Mouse (Mus musculus) kidney, postnatal 0 days (tissue): ENCODE data around the gene Cep128. TPM values are rescaled to one million over a fixed set of nuclear protein-coding genes. Genes with fewer than 3 reads are reported as not detected.

ENCODE experiments used
- ATAC-seq: fragments of 200-750 bp; cut with Nextera tagmentation; replicated peaks from 2 replicates; pipeline ENCODE4 v1.8.0; 2017; ENCODE audit warnings: low read depth, moderate number of reproducible peaks, moderate TSS enrichment, moderate library complexity; ENCODE audit not compliant: low FRiP score
- DNase-seq: peaks from one replicate; pipeline ENCODE4 v3.0.0-alpha.2; 2016; ENCODE audit warnings: low spot score
- H3K27ac ChIP-seq: fragments of 300-500 bp; sonication (generic); 2 replicates; pipeline ENCODE4 v1.5.1; 2014; ENCODE audit warnings: mild to moderate bottlenecking
- H3K27me3 ChIP-seq: fragments of 300-500 bp; sonication (generic); 2 replicates; pipeline ENCODE4 v1.6.1; 2014; ENCODE audit warnings: low read length, mixed read lengths; ENCODE audit not compliant: insufficient read depth
- H3K36me3 ChIP-seq: fragments of 300-500 bp; sonication (generic); 2 replicates; pipeline ENCODE4 v1.6.1; 2014; ENCODE audit warnings: low read length, mixed read lengths; ENCODE audit not compliant: insufficient read depth
- H3K4me1 ChIP-seq: fragments of 300-500 bp; sonication (generic); replicated peaks from 2 replicates; pipeline ENCODE4 v1.6.1; 2014; ENCODE audit warnings: antibody characterized with exemption, low read length, mixed read lengths; ENCODE audit not compliant: insufficient read depth
- H3K4me2 ChIP-seq: fragments of 300-500 bp; sonication (generic); 2 replicates; pipeline ENCODE4 v1.6.1; 2014; ENCODE audit warnings: mild to moderate bottlenecking, low read length, moderate library complexity, mixed read lengths
- H3K4me3 ChIP-seq: fragments of 300-500 bp; sonication (generic); replicated peaks from 2 replicates; pipeline ENCODE4 v1.5.1; 2014; ENCODE audit warnings: low read depth, low read length
- H3K9ac ChIP-seq: fragments of 300-500 bp; sonication (generic); 2 replicates; pipeline ENCODE4 v1.6.1; 2014; ENCODE audit warnings: low read depth, low read length
- H3K9me3 ChIP-seq: fragments of 300-500 bp; sonication (generic); replicated peaks from 2 replicates; pipeline ENCODE4 v1.6.1; 2016; ENCODE audit warnings: low read length, inconsistent platforms, mixed read lengths
- CTCF ChIP-seq: IDR thresholded peaks from 2 replicates; pipeline ENCODE4 v1.5.1; 2016; ENCODE audit warnings: antibody characterized with exemption, low read depth, mild to moderate bottlenecking, moderate library complexity
- WGBS: fragments of 180-500 bp; shearing (Covaris S2); extraction: QIAGEN DNeasy Blood & Tissue Kit; methylation state at CpG from one replicate; pipeline ENCODE4 v1.1.7; 2014; 5-methylcytosine and 5-hydroxymethylcytosine counted together
- polyA plus RNA-seq: library from polyadenylated mRNA; unstranded; fragments of >200 nt; fragmentation: Nextera tagmentation; extraction: Ambion mirVana; gene quantifications from 2 replicates; pipeline ENCODE4 v1.2.1, GENCODE M21; 2015

Cep128 gene
- polyA plus RNA-seq, 1 experiment from 2014 or later, result 2.9 TPM

- WGBS, result 14% methylated on average over 3 of the region's 3 CpGs
- peak; percentile 13 for DNase-seq
- Histone ChIP-seq H3K4me2 (no peak overlapping the region), H3K27ac (no peak overlapping the region), H3K4me3 (no peak overlapping the region), H3K27me3 (no peaks in the 10 kb centered on the region), H3K9me3 (no peaks in the 10 kb centered on the region), H3K4me1 (no peaks in the 10 kb centered on the region), H3K36me3 (no peaks in the 10 kb centered on the region), H3K9ac (no peak overlapping the region)
- no peak for ATAC-seq
- no peak for TF ChIP-seq CTCF
Observed at GRCm38 (mm10) chr12:91171613-91172012, 212.6 kb downstream of the Cep128 start.

- Histone ChIP-seq H3K9me3 (no peaks in the 10 kb centered on the region), H3K9ac (no peak overlapping the region), H3K4me1 (no peaks in the 10 kb centered on the region), H3K4me2 (no peak overlapping the region), H3K36me3 (no peaks in the 10 kb centered on the region), H3K4me3 (no peak overlapping the region), H3K27ac (no peak overlapping the region), H3K27me3 (no peaks in the 10 kb centered on the region)
- ATAC-seq (no peak), DNase-seq (no peak)
- WGBS, result 90% methylated on average over 6 of the region's 6 CpGs
- no peak for TF ChIP-seq CTCF
Observed at GRCm38 (mm10) chr12:91161015-91161730, 223.0 kb downstream of the Cep128 start.

GRCm38 (mm10) chr12:91158481-91158880 lies 225.7 kb downstream of the Cep128 start:
- H3K4me3 ChIP-seq, result no peak overlapping the region
- no peak for ATAC-seq
- TF ChIP-seq CTCF, result no peak
- 26% methylated on average over 2 of the region's 2 CpGs for WGBS
- no peak overlapping the region for H3K9ac ChIP-seq
- no peak overlapping the region for H3K4me2 ChIP-seq
- no peaks in the 10 kb centered on the region for H3K9me3 ChIP-seq
- no peak for DNase-seq
- no peaks in the 10 kb centered on the region for H3K4me1 ChIP-seq
- H3K27me3 ChIP-seq, result no peaks in the 10 kb centered on the region
- no peak overlapping the region for H3K27ac ChIP-seq
- no peaks in the 10 kb centered on the region for H3K36me3 ChIP-seq

GRCm38 (mm10) chr12:91154052-91154451 lies 230.2 kb downstream of the Cep128 start:
- H3K9ac ChIP-seq, result no peak overlapping the region
- H3K4me3 ChIP-seq, result no peak overlapping the region
- 61% methylated on average over 7 of the region's 7 CpGs for WGBS
- no peaks in the 10 kb centered on the region for H3K27me3 ChIP-seq
- no peak for ATAC-seq
- no peak for TF ChIP-seq CTCF
- H3K9me3 ChIP-seq, result no peaks in the 10 kb centered on the region
- no peak for DNase-seq
- no peak overlapping the region for H3K4me2 ChIP-seq
- no peaks in the 10 kb centered on the region for H3K36me3 ChIP-seq
- no peak overlapping the region for H3K27ac ChIP-seq
- no peaks in the 10 kb centered on the region for H3K4me1 ChIP-seq

GRCm38 (mm10) chr12:91149152-91149551 lies 235.1 kb downstream of the Cep128 start:
- Histone ChIP-seq H3K36me3 (no peaks in the 10 kb centered on the region), H3K9me3 (no peaks in the 10 kb centered on the region), H3K27ac (no peak overlapping the region), H3K4me2 (no peak overlapping the region), H3K4me3 (no peak overlapping the region), H3K27me3 (no peaks in the 10 kb centered on the region), H3K4me1 (no peaks in the 10 kb centered on the region), H3K9ac (no peak overlapping the region)
- DNase-seq (peak; percentile 17), ATAC-seq (no peak)
- no peak for TF ChIP-seq CTCF
- 71% methylated on average over 3 of the region's 3 CpGs for WGBS

- ATAC-seq (no peak), DNase-seq (no peak)
- H3K9ac ChIP-seq, result no peak overlapping the region
- H3K27ac ChIP-seq, result no peak overlapping the region
- H3K4me1 ChIP-seq, result no peaks in the 10 kb centered on the region
- WGBS, result 84% methylated on average over 8 of the region's 8 CpGs
- no peak overlapping the region for H3K4me2 ChIP-seq
- H3K4me3 ChIP-seq, result no peak overlapping the region
- no peaks in the 10 kb centered on the region for H3K9me3 ChIP-seq
- no peak for TF ChIP-seq CTCF
- no peaks in the 10 kb centered on the region for H3K27me3 ChIP-seq
- H3K36me3 ChIP-seq, result no peaks in the 10 kb centered on the region
Observed at GRCm38 (mm10) chr12:91134740-91135517, 249.3 kb downstream of the Cep128 start.
